Mouse (Mus musculus) forebrain, embryonic 14.5 days (tissue): Measurements from ENCODE around the gene Bicdl1. TPM values are rescaled to one million over a fixed set of nuclear protein-coding genes. Genes with fewer than 3 reads are reported as not detected.

Experiments
- ATAC-seq: fragments of 200-750 bp; cut with Nextera tagmentation; 2 replicates; pipeline ENCODE4 v1.8.0; 2017; ENCODE audit warnings: mild to moderate bottlenecking, moderate library complexity
- DNase-seq: peaks from one replicate; pipeline ENCODE4 v3.0.0-alpha.2; 2015; ENCODE audit warnings: low spot score
- H3K27ac ChIP-seq: fragments of 300-500 bp; sonication (generic); 2 replicates; pipeline ENCODE4 v1.5.1; 2014; ENCODE audit warnings: low read depth, mild to moderate bottlenecking, control low read depth, low read length, moderate library complexity
- H3K27me3 ChIP-seq: fragments of 300-500 bp; sonication (generic); replicated peaks from 2 replicates; pipeline ENCODE4 v1.6.1; 2014; ENCODE audit warnings: low read length, control low read depth, mixed read lengths; ENCODE audit not compliant: control insufficient read depth, insufficient read depth
- H3K36me3 ChIP-seq: fragments of 300-500 bp; sonication (generic); 2 replicates; pipeline ENCODE4 v1.6.1; 2014; ENCODE audit warnings: low read length, control low read depth; ENCODE audit not compliant: control insufficient read depth, insufficient read depth
- H3K4me1 ChIP-seq: fragments of 300-500 bp; sonication (generic); 2 replicates; pipeline ENCODE4 v1.6.1; 2014; ENCODE audit warnings: antibody characterized with exemption, low read length, control low read depth; ENCODE audit not compliant: control insufficient read depth, insufficient read depth
- H3K4me2 ChIP-seq: fragments of 300-500 bp; sonication (generic); 2 replicates; pipeline ENCODE4 v1.6.1; 2014; ENCODE audit warnings: mild to moderate bottlenecking, control low read depth, low read length
- H3K4me3 ChIP-seq: fragments of 300-500 bp; sonication (generic); 2 replicates; pipeline ENCODE4 v1.5.1; 2014; ENCODE audit warnings: low read depth, low read length, control low read depth
- H3K9ac ChIP-seq: fragments of 300-500 bp; sonication (generic); 2 replicates; pipeline ENCODE4 v1.6.1; 2014; ENCODE audit warnings: mild to moderate bottlenecking, low read length, control low read depth, moderate library complexity
- H3K9me3 ChIP-seq: fragments of 300-500 bp; sonication (generic); replicated peaks from 2 replicates; pipeline ENCODE4 v1.6.1; 2016; ENCODE audit warnings: low read length, control low read depth, mixed read lengths; ENCODE audit not compliant: control insufficient read depth
- WGBS: fragments of 180-500 bp; shearing (Covaris S2); extraction: QIAGEN DNeasy Blood & Tissue Kit; methylation state at CpG from one replicate; pipeline ENCODE4 v1.1.7; 2014; 5-methylcytosine and 5-hydroxymethylcytosine counted together
- polyA plus RNA-seq: library from polyadenylated mRNA; unstranded; fragments of >200 nt; fragmentation: Nextera tagmentation; extraction: Ambion mirVana; gene quantifications from 2 replicates; pipeline ENCODE4 v1.2.1, GENCODE M21; 2014

The Bicdl1 gene
- polyA plus RNA-seq, 1 experiment from 2014 or later = 16.0 TPM

GRCm38 (mm10) chr5:115722188-115722959, 9.0 kb downstream of the Bicdl1 start:
- Histone ChIP-seq H3K27ac (no peak overlapping the region), H3K4me1 (no peaks in the 10 kb centered on the region), H3K27me3 (no peaks in the 10 kb centered on the region), H3K9ac (no peak overlapping the region), H3K9me3 (no peaks in the 10 kb centered on the region), H3K4me3 (no peak overlapping the region), H3K36me3 (peaks cover 4% of the 10 kb centered on the region; the same call in 1 of the 2 replicates), H3K4me2 (no peak overlapping the region)
- 84% methylated on average over 21 of the region's 21 CpGs for WGBS
- no peak for DNase-seq
- no peak for ATAC-seq

- Histone ChIP-seq H3K4me3 (no peak overlapping the region), H3K27ac (no peak overlapping the region), H3K36me3 (peaks cover 4% of the 10 kb centered on the region; the same call in 1 of the 2 replicates), H3K4me2 (no peak overlapping the region), H3K9me3 (no peaks in the 10 kb centered on the region), H3K4me1 (no peaks in the 10 kb centered on the region), H3K27me3 (no peaks in the 10 kb centered on the region), H3K9ac (no peak overlapping the region)
- 49% methylated on average over 3 of the region's 3 CpGs for WGBS
- ATAC-seq (no peak), DNase-seq (no peak)
These were observed 10.7 kb downstream of the Bicdl1 start for GRCm38 (mm10) chr5:115720761-115721160.

GRCm38 (mm10) chr5:115717693-115718092, 13.7 kb downstream of the Bicdl1 start:
- H3K9me3 ChIP-seq = no peaks in the 10 kb centered on the region
- no peak overlapping the region for H3K4me2 ChIP-seq
- H3K4me3 ChIP-seq = no peak overlapping the region
- no peak overlapping the region for H3K27ac ChIP-seq
- no peaks in the 10 kb centered on the region for H3K4me1 ChIP-seq
- H3K9ac ChIP-seq = no peak overlapping the region
- no peaks in the 10 kb centered on the region for H3K27me3 ChIP-seq
- DNase-seq (no peak), ATAC-seq (no peak)
- no peaks in the 10 kb centered on the region for H3K36me3 ChIP-seq
- 97% methylated on average over 3 of the region's 3 CpGs for whole genome bisulfite sequencing

- Histone ChIP-seq H3K9ac (no peak overlapping the region), H3K27ac (no peak overlapping the region), H3K4me1 (no peaks in the 10 kb centered on the region), H3K4me2 (no peak overlapping the region), H3K4me3 (no peak overlapping the region), H3K36me3 (no peaks in the 10 kb centered on the region), H3K9me3 (no peaks in the 10 kb centered on the region), H3K27me3 (no peaks in the 10 kb centered on the region)
- 85% methylated on average over 3 of the region's 3 CpGs for WGBS
- ATAC-seq (no peak), DNase-seq (no peak)
These were observed 14.3 kb downstream of the Bicdl1 start for GRCm38 (mm10) chr5:115717106-115717505.

- WGBS = 82% methylated on average over 6 of the region's 6 CpGs
- no peak for ATAC-seq
- Histone ChIP-seq H3K27ac (no peak overlapping the region), H3K27me3 (no peaks in the 10 kb centered on the region), H3K4me2 (no peak overlapping the region), H3K4me1 (0 out of 2 replicates have a peak, but pooled peaks cover 2% of the 10 kb centered on the region), H3K4me3 (no peak overlapping the region), H3K9me3 (no peaks in the 10 kb centered on the region), H3K9ac (no peak overlapping the region), H3K36me3 (no peaks in the 10 kb centered on the region)
- no peak for DNase-seq
These were observed 15.0 kb downstream of the Bicdl1 start for GRCm38 (mm10) chr5:115716426-115716825.

- H3K4me1 ChIP-seq = 0 out of 2 replicates have a peak, but pooled peaks cover 2% of the 10 kb centered on the region
- 94% methylated on average over 7 of the region's 7 CpGs for WGBS
- ATAC-seq (no peak), DNase-seq (no peak)
- no peaks in the 10 kb centered on the region for H3K36me3 ChIP-seq
- no peak overlapping the region for H3K27ac ChIP-seq
- no peaks in the 10 kb centered on the region for H3K27me3 ChIP-seq
- H3K4me3 ChIP-seq = no peak overlapping the region
- no peaks in the 10 kb centered on the region for H3K9me3 ChIP-seq
- no peak overlapping the region for H3K4me2 ChIP-seq
- H3K9ac ChIP-seq = no peak overlapping the region
These were observed 16.7 kb downstream of the Bicdl1 start for GRCm38 (mm10) chr5:115714761-115715160.

GRCm38 (mm10) chr5:115712487-115712886, 18.9 kb downstream of the Bicdl1 start:
- no peak for ATAC-seq
- 0 out of 2 replicates have a peak, but pooled peaks cover 2% of the 10 kb centered on the region for H3K4me1 ChIP-seq
- 77% methylated on average over 6 of the region's 6 CpGs for WGBS

GRCm38 (mm10) chr5:115711636-115712419, 19.6 kb downstream of the Bicdl1 start:
- Histone ChIP-seq H3K9me3 (no peaks in the 10 kb centered on the region), H3K4me2 (no peak overlapping the region), H3K27ac (no peak overlapping the region), H3K27me3 (no peaks in the 10 kb centered on the region), H3K4me3 (no peak overlapping the region), H3K36me3 (no peaks in the 10 kb centered on the region), H3K4me1 (0 out of 2 replicates have a peak, but pooled peaks cover 2% of the 10 kb centered on the region), H3K9ac (no peak overlapping the region)
- ATAC-seq = peak; percentile 54; the same call in 1 of the 2 replicates
- peak; percentile 72 for DNase-seq
- 60% methylated on average over 11 of the region's 11 CpGs for WGBS

More at GRCm38 (mm10) chr5:115712487-115712886, 18.9 kb downstream of the Bicdl1 start:
- H3K4me2 ChIP-seq = no peak overlapping the region
- no peak overlapping the region for H3K27ac ChIP-seq
- DNase-seq = no peak
- H3K4me3 ChIP-seq = no peak overlapping the region
- no peaks in the 10 kb centered on the region for H3K9me3 ChIP-seq
- H3K27me3 ChIP-seq = no peaks in the 10 kb centered on the region
- no peak overlapping the region for H3K9ac ChIP-seq
- H3K36me3 ChIP-seq = no peaks in the 10 kb centered on the region
